Mouse (Mus musculus) hindbrain, postnatal 0 days (tissue): ENCODE data around the gene Bud31. TPM values are rescaled to one million over a fixed set of nuclear protein-coding genes. Genes with fewer than 3 reads are reported as not detected.
A peak's percentile ranks its signal among the peaks of the same experiment; 100 is the strongest.
"Not testable (repeated sequence)": the region's sequence is repeated elsewhere in the genome, so short reads cannot be mapped to it uniquely, and the experiment has no call there.

ENCODE experiments used
- ATAC-seq: fragments of 200-750 bp; cut with Nextera tagmentation; 2 replicates; pipeline ENCODE4 v1.8.0; 2017; ENCODE audit warnings: mild to moderate bottlenecking, moderate TSS enrichment, moderate library complexity
- DNase-seq: peaks from one replicate; pipeline ENCODE4 v3.0.0-alpha.2; 2015; ENCODE audit warnings: low spot score
- H3K27ac ChIP-seq: fragments of 300-500 bp; sonication (generic); 2 replicates; pipeline ENCODE4 v1.5.1; 2014; ENCODE audit warnings: mild to moderate bottlenecking
- H3K27me3 ChIP-seq: fragments of 300-500 bp; sonication (generic); 2 replicates; pipeline ENCODE4 v1.6.1; 2014; ENCODE audit warnings: low read length, mixed read lengths; ENCODE audit not compliant: insufficient read depth
- H3K36me3 ChIP-seq: fragments of 300-500 bp; sonication (generic); 2 replicates; pipeline ENCODE4 v1.6.1; 2014; ENCODE audit warnings: low read length, mixed read lengths; ENCODE audit not compliant: insufficient read depth
- H3K4me1 ChIP-seq: fragments of 300-500 bp; sonication (generic); 2 replicates; pipeline ENCODE4 v1.6.1; 2014; ENCODE audit warnings: antibody characterized with exemption, low read length, mixed read lengths; ENCODE audit not compliant: insufficient read depth
- H3K4me2 ChIP-seq: fragments of 300-500 bp; sonication (generic); 2 replicates; pipeline ENCODE4 v1.6.1; 2014; ENCODE audit warnings: low read depth, mild to moderate bottlenecking, low read length, moderate library complexity, mixed read lengths
- H3K4me3 ChIP-seq: fragments of 300-500 bp; sonication (generic); 2 replicates; pipeline ENCODE4 v1.5.1; 2014; ENCODE audit warnings: low read length
- H3K9ac ChIP-seq: fragments of 300-500 bp; sonication (generic); replicated peaks from 2 replicates; pipeline ENCODE4 v1.6.1; 2014; ENCODE audit warnings: mild to moderate bottlenecking, low read length, moderate library complexity, mixed read lengths
- H3K9me3 ChIP-seq: fragments of 300-500 bp; sonication (generic); 2 replicates; pipeline ENCODE4 v1.6.1; 2016; ENCODE audit warnings: low read length, mixed read lengths
- CTCF ChIP-seq: IDR thresholded peaks from 2 replicates; pipeline ENCODE4 v1.5.1; 2016; ENCODE audit warnings: antibody characterized with exemption, control low read depth, low read depth
- WGBS: fragments of 180-500 bp; shearing (Covaris S2); extraction: QIAGEN DNeasy Blood & Tissue Kit; methylation state at CpG from one replicate; pipeline ENCODE4 v1.1.7; 2014; 5-methylcytosine and 5-hydroxymethylcytosine counted together
- polyA plus RNA-seq: library from polyadenylated mRNA; unstranded; fragments of >200 nt; fragmentation: Nextera tagmentation; extraction: Ambion mirVana; gene quantifications from 2 replicates; pipeline ENCODE4 v1.2.1, GENCODE M21; 2015
- total RNA-seq: library from RNA; depleted of rRNA; stranded (reverse); fragments of >200 nt; gene quantifications from 2 replicates; pipeline ENCODE4 v1.2.3, GENCODE M21; 2014

The Bud31 gene
- total and polyA plus RNA-seq, 2 experiments from 2014 or later: 63.1 to 161 TPM

- TF ChIP-seq CTCF: 0 out of 2 replicates have a peak, but pooled peaks have one; percentile 8
- not testable (repeated sequence) for H3K27ac ChIP-seq, H3K4me2 ChIP-seq, H3K9me3 ChIP-seq, ATAC-seq, H3K4me1 ChIP-seq, DNase-seq, H3K9ac ChIP-seq, H3K27me3 ChIP-seq, H3K4me3 ChIP-seq
- 85% methylated on average over 6 of the region's 6 CpGs for WGBS
- H3K36me3 ChIP-seq: peaks cover 60% of the 10 kb centered on the region
These were observed 6.9 kb upstream of the Bud31 start for GRCm38 (mm10) chr5:145133275-145133674.

GRCm38 (mm10) chr5:145138836-145139235 is 1.3 kb upstream of the Bud31 start:
- Histone ChIP-seq H3K4me1 (peaks cover 18% of the 10 kb centered on the region), H3K9ac (peak overlapping the region; percentile 86), H3K9me3 (no peaks in the 10 kb centered on the region), H3K27ac (peak overlapping the region; percentile 95; the same call in 1 of the 2 replicates), H3K4me3 (peak overlapping the region; percentile 99), H3K27me3 (no peaks in the 10 kb centered on the region), H3K4me2 (peak overlapping the region; percentile 97), H3K36me3 (peaks cover 31% of the 10 kb centered on the region)
- no peak for TF ChIP-seq CTCF
- DNase-seq (peak; percentile 43), ATAC-seq (no peak)
- WGBS: 11% methylated on average over 6 of the region's 6 CpGs

- Histone ChIP-seq H3K4me1 (peaks cover 18% of the 10 kb centered on the region), H3K36me3 (peaks cover 28% of the 10 kb centered on the region), H3K4me2 (peak overlapping the region; percentile 97), H3K9me3 (no peaks in the 10 kb centered on the region), H3K27ac (peak overlapping the region; percentile 95), H3K9ac (peak overlapping the region; percentile 86), H3K27me3 (no peaks in the 10 kb centered on the region), H3K4me3 (peak overlapping the region; percentile 99)
- ATAC-seq (no peak), DNase-seq (no peak)
- no peak for TF ChIP-seq CTCF
- under 1% methylated on average over 18 of the region's 18 CpGs for WGBS
These were observed 449 bp downstream of the Bud31 start for GRCm38 (mm10) chr5:145140611-145141010.

- no peak for DNase-seq
- WGBS: 88% methylated on average over 5 of the region's 5 CpGs
- no peak for TF ChIP-seq CTCF
These were observed 7.6 kb downstream of the Bud31 start for GRCm38 (mm10) chr5:145147748-145148147.

GRCm38 (mm10) chr5:145149294-145149693 is 9.1 kb downstream of the Bud31 start:
- no peak for ATAC-seq
- Histone ChIP-seq H3K36me3 (peaks cover 70% of the 10 kb centered on the region), H3K4me3 (no peak overlapping the region), H3K4me1 (no peaks in the 10 kb centered on the region), H3K27me3 (no peaks in the 10 kb centered on the region), H3K27ac (no peak overlapping the region), H3K4me2 (no peak overlapping the region), H3K9me3 (no peaks in the 10 kb centered on the region), H3K9ac (no peak overlapping the region)
- WGBS: 92% methylated on average over 6 of the region's 6 CpGs
- TF ChIP-seq CTCF: no peak
- DNase-seq: no peak

More at GRCm38 (mm10) chr5:145147748-145148147, 7.6 kb downstream of the Bud31 start:
- Histone ChIP-seq H3K4me2 (no peak overlapping the region), H3K27me3 (no peaks in the 10 kb centered on the region), H3K9me3 (no peaks in the 10 kb centered on the region), H3K27ac (no peak overlapping the region), H3K9ac (no peak overlapping the region), H3K36me3 (peaks cover 75% of the 10 kb centered on the region), H3K4me3 (no peak overlapping the region), H3K4me1 (no peaks in the 10 kb centered on the region)
- ATAC-seq: no peak

- ATAC-seq: no peak
- no peak overlapping the region for H3K9ac ChIP-seq
- no peak overlapping the region for H3K4me2 ChIP-seq
- no peak overlapping the region for H3K4me3 ChIP-seq
- DNase-seq: no peak
- WGBS: 92% methylated on average over 5 of the region's 5 CpGs
- H3K27me3 ChIP-seq: no peaks in the 10 kb centered on the region
- H3K36me3 ChIP-seq: peaks cover 51% of the 10 kb centered on the region
- no peak overlapping the region for H3K27ac ChIP-seq
- no peaks in the 10 kb centered on the region for H3K9me3 ChIP-seq
- no peaks in the 10 kb centered on the region for H3K4me1 ChIP-seq
- no peak for TF ChIP-seq CTCF
These were observed 12.5 kb downstream of the Bud31 start for GRCm38 (mm10) chr5:145152690-145153089.

GRCm38 (mm10) chr5:145161361-145161760 is 21.2 kb downstream of the Bud31 start:
- no peaks in the 10 kb centered on the region for H3K27me3 ChIP-seq
- no peak for DNase-seq
- H3K36me3 ChIP-seq: peaks cover 50% of the 10 kb centered on the region
- no peak overlapping the region for H3K9ac ChIP-seq
- H3K27ac ChIP-seq: no peak overlapping the region
- peaks cover 7% of the 10 kb centered on the region for H3K4me1 ChIP-seq
- WGBS: 96% methylated on average over 14 of the region's 14 CpGs
- H3K9me3 ChIP-seq: no peaks in the 10 kb centered on the region
- TF ChIP-seq CTCF: no peak
- H3K4me3 ChIP-seq: no peak overlapping the region
- no peak overlapping the region for H3K4me2 ChIP-seq
- ATAC-seq: no peak
